Mouse (Mus musculus) bone marrow macrophage, adult 2 months (primary cell): Measurements from ENCODE around the gene Akap13.

ENCODE experiments used
- CTCF ChIP-seq: IDR thresholded peaks from 2 replicates; pipeline ENCODE4 v1.5.1; 2012; ENCODE audit warnings: low read depth, mild to moderate bottlenecking, low read length, moderate library complexity
- POLR2A ChIP-seq: IDR thresholded peaks from 2 replicates; pipeline ENCODE4 v1.6.1; 2012; ENCODE audit warnings: mild to moderate bottlenecking, low read depth, low read length, borderline replicate concordance

- TF ChIP-seq CTCF (no peak), POLR2A (no peak)
These were observed 338.5 kb downstream of the Akap13 start for GRCm38 (mm10) chr7:75793654-75794335.
